Mouse (Mus musculus) urinary bladder, adult 2 months (tissue): ENCODE data around the gene Mill2. TPM values are rescaled to one million over a fixed set of nuclear protein-coding genes. Genes with fewer than 3 reads are reported as not detected.
A peak's percentile ranks its signal among the peaks of the same experiment; 100 is the strongest.

Source experiments
- DNase-seq: peaks from one replicate; pipeline ENCODE4 v3.0.0; 2022; ENCODE audit warnings: low spot score
- polyA plus RNA-seq: library from polyadenylated mRNA; depleted of rRNA; stranded (reverse); fragments of >200 nt; gene quantifications from 2 replicates; pipeline ENCODE4 v1.2.3, GENCODE M21; 2012; rRNA removed

Gene Mill2
- polyA plus RNA-seq, 1 experiment = 27.2 TPM

DNA sequence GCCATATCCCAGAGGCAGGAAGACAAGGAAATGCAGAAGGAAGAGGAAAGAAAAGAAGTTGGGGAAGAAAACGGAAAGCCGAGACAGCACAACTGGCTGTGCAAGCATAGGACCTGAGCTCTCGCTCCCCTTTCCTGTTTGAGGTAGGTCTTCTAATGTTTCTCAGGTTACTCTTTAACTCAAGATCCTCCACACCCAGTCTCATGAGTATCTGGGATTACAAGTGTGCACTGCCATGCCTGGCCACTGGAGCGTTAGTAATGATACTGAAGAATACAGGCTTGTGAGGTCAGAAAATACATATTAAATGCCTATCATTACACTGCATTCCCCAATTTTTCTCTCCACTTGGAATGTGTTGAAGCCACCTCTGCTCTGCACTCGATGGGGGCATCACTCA, 35.6 kb downstream of the Mill2 start:
- no peak for DNase-seq

DNA sequence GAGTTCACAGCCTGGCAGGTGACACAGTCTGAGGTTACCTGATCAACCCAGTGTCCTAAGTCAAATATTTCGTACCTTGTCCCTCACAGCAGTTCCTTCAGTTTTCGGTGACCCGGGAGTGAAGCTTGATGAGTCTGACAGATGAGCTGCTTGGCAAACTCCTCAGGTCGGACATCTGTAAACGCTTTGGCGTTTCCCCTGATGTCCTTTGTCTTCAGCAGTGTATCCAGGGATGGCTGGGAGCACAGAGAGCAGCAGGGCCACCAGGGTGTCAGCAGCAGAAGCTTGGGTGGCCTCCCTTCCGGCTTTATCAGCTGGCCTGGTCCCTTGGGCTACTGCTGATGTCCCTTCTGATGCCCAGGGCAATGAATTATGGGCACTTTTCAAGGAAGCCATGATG, 38.9 kb downstream of the Mill2 start:
- DNase-seq = no peak

DNA sequence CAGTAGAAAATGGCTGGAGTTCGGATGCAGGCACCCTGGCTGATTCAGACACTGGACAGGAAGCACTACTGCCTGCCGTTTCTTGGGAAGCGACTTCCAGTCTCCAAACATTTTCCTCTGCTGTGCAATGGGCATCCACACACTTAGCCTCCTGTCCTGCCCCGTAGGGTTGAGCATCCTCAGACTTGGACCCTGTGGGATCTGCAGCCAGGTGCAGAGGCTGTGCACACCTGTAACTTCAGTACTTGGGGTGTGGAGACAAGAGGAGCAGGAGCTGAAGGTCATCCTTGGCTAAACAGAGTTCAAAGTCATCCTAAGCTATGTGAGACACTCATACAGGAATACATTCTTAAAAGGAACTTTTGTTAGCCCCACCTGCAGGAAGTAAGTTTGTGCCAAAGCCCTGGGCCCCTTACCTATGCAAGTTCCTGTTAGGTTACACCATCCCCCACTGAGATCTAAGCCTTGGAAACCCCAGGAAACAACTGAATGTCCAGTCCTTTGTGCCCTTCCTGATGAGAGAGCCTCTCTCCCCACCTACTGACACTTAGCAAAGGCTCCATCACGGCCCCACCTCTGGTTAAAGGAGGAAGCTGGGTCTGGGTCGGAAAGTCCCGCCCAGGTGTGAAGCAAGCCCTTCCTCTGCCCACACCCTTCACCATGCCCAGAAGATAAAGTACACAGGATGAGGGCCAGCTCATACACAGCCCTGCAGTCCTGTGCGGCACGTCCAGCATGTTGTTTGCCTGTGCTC, 44.4 kb downstream of the Mill2 start:
- no peak for DNase-seq

DNA sequence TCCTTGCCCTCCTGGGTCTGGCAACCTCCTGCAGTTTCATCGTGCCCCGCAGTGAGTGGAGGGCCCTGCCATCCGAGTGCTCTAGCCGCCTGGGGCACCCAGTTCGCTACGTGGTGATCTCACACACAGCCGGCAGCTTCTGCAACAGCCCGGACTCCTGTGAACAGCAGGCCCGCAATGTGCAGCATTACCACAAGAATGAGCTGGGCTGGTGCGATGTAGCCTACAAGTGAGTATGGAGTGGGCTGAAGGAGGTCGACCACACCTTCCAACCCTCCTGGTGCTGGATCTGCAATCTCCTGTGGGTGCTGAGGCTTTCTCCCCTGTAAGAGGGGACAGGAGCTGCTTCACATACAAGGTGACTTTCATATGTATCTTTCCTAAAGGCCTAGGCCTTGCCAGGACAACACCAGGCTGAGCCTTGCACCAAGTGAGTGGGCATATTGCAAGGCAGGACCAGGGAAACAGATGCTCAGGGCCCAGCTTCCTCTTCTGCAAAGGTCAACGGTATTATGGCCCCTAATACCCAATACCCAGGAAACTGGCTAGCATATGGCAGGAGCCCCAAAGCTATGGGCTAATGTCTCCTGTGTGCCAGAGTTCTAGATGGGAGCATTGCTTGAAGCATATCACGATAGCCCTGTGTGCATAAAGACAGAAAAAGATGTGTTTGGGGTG, 45.1 kb downstream of the Mill2 start:
- DNase-seq = no peak

DNA sequence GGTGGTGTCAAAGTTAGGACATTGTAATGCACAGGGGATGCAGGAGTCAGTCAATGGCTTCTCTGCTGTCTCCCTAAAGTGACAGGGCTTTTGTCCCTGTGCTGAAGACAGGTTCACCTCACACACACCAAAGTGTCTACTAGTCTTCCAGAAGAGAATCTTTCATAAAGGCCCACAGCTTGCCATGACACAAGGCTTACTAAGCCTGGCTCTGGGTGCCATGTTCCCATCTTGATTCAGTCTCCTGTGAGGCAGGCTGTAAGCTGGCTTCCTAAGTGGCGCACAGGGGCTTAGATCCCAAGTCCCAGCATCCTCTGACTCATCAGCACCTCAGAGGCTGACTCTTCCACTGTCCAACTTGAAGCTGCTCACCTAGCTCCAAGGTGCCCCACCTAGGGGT, 47.2 kb downstream of the Mill2 start:
- DNase-seq = no peak

DNA sequence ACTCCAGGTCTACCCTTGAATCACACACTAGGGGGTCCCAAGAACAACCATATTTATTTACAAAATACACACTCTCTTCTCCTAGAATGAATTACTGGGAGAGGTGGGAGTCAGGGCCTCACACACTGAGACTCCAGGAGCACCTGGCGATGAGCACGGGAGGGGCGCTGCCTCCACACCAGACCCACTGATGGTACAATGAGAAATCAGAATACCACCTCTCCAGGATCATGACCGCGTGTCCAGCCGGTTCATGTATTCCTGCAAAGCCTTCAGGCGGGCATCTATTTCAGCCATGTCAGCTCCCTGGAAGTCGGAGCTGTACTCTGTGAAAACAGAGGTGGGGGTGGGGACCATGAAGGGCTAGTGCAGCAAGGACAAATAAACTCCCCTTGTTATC, 51.1 kb downstream of the Mill2 start:
- no peak for DNase-seq

DNA sequence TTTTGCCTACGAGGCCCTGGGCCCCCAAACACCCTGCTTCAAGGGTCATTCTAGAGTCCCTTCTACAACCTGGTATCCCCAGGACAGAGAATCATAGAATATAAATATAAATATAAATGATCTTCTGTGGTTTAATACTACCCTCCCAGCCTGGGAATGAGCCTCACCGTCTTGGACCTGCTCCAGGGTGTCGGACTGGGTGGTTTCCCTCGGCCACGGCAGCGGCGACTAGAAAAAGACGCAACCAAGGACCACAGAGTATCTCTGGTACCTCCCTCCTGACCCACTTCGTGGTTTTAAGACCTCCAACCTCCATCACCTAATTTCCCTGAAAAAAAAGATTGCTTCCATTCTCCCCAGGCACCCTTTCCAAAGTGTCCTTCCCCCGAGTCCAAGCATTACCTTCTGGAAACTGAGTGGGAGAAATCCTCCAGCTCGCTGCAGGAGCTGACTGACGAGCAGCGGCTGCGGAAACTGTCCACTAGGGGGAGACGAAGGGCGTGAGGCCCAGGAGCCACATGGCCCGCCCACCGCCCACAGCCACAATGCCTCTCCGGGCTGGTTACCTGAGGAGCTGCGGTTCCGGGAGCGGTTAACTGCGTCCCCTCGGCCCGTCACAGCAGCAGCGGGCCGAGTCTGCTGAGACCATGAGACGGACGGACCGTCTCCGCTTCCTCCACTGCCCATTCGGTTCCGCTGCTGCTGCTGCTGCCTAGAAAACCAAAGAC, 52.3 kb downstream of the Mill2 start:
- peak; percentile 70 for DNase-seq

DNA sequence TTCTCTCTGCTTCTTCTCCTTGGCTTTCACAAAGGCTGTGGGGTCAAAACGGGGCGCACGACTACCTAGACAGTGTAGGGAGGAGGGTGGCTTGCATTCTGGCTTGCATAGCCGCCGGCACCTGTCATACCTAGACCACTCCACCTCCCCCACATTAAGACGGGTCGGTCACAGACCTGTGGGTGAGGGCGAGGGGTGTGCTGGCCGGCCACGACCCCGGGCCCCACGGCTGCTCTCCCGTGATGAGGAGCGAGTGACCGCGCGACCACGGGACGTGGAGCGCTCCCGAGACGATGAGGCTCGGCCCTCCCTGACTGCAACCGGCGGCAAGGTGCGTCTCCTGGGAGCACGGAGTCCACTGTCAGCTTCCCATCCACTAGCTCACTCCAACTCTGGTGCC, 53.2 kb downstream of the Mill2 start:
- no peak for DNase-seq

DNA sequence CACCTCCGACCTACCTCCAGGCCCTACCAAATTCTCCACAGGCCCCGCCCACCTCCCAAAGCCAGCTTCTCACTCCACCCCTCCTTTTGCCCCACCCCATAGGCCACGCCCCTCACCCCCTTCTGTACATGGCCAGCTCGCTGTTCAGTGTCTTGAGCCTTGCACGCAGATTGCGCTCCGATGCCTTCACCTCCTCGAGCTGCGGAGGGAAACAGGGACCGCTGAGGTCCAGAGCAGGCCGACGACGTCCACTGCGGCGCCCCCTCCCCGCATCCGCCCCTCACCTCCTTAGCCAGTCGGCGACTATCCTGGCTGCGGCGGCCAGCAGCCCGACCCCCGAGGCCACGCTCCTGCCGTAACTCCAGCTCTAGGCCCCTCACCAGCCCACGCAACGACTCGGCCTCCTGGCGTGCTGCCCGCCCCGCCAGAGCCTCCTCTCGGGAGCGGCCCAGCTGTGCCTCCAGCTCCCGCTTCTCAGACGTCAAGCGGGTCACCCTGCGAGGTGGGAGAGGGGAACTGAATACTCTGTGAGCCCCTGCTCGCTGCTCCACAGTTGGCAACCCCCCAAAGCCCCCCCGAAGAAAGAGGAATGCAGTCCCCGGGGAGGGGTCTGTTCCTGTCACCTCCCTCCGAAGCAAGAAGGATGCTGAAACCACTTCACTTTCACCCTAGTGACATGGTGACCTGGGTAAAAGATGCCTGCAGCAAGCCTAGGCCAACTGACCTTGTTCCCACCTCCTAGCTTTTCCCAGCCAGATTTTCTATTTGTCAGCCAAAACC, 54.1 kb downstream of the Mill2 start:
- peak; percentile 32 for DNase-seq

DNA sequence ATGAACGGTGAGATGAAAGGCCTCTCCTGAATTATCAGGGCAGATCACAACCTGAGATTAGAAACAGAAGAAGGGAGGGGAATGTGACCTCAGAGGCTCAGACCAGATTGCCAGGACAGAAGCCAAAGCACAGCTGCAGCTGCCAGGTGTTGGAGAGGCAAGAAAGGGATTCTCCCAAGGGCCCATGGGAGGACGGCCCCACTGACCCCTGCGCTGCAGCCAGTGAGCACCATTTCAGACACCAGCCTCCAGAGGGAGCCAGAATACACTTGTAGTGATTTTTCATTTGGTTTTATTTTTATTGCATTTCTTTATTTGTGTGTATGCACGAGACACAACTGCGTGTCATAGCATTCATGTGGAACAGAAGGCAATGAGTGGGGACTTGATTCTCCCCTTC, 56.8 kb downstream of the Mill2 start:
- no peak for DNase-seq

DNA sequence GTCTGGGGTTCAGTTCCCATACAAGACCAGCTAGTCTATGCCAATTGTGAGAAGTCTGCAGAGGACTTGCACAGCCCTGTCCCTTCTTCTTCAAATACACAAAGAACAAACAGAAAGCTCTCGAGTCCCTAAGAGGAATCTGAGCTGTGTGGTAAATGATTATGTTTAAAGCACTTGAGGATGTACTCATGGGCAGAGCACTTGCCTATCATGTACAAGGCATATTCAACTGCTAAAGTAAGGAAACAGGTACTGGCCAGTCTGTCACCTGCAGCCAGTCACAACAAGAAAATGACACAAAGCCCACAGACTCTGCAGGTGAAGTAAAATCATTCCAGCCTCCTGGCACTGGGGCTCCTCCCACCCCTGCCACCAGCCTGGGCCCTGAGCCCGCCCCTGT, 60.7 kb downstream of the Mill2 start:
- no peak for DNase-seq

DNA sequence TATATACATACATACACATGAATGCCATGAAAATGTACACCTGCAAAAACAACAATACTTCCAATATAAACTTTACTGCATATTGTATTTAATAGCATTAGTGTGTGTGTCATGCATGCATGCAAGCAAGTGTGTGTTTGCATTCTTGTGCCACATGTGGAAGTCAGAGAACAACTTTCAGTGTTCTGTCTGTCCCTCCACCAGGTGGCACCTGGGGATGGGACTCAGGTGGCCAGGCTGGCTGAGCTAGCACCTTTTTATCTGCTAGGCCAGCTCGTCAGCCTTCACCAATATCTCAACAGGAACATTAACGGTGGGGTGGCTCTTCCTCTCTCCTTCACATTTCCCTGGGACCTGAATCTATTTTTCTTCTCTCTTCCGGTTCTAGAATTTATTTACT, 62.7 kb downstream of the Mill2 start:
- DNase-seq = no peak

DNA sequence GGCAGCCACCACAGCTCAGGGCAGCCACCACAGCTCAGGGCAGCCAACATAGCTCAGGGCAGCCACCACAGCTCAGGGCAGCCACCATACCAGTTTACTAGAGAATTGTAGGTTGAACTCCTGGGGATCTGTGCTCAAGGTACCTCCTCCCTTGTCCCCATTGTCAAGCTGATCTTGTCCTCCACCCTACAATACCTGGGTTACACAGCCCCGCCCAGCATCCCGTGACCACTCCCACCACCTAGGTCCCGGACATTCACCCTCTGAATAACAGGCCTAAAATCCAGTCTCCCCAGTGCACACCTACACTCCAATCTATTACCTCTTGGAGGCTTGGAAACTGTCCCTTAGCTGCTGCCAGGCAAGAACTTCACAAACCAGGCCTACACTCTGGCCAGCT, 65.2 kb downstream of the Mill2 start:
- no peak for DNase-seq

DNA sequence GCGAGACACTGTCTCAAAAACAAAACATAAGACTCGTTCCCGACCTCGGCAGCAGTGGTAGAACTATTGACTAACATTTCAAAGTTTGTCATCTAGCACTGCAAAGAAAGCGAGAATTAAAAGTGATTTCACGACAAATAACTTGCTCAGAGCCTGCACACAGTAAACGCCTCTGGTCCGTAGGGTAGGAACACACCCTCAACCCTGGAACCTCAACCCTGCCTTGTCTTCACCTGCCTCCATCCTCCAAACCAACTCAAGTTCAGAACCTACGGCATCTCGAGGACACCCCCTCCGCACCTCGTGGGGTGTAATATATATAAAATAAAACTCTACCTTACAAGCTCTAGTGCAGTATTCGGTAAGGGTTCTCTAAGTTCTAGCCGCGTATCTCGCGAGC, 70.0 kb downstream of the Mill2 start:
- no peak for DNase-seq

DNA sequence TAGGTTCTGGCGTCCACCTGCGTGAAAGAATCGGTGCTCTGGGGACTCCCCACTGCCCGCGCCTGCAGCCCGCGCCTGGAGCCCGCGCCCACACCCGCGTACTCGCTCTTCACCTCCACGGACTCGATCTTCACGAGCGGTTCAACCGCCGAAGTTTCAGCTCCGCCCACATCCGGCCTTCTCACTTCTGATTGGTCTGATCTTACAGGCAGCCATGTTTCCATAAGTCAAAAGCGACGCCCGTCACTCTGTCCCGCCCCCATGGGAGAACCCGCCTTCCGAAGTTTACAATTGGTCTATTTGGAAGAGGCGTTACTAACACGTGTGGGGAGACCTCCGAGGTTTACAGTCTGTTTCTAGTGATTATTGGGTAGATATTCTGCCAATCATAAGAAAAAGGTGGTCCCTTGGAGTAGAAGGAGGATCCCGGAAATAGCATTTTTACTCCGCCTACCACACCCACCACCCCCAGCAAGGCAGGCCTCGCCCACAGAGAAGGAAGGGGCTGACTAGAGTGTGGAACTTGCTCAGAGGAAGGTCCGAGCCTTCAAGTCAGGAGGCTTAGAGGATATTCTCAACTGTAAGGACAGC, 70.6 kb downstream of the Mill2 start, which contains the start of gene Ccdc61:
Gene Ccdc61, minus strand, starts transcription at position 175 of the 591 bp plus-strand sequence.
- DNase-seq = peak; percentile 90

Other genes starting within 250 kb of the Mill2 start
- gene Psg23, start 223.5 kb upstream of the Mill2 start, polyA plus RNA-seq = 0.04 TPM in 1 of 2 replicates, not detected in the other
- not detected in 2 replicates for gene Psg21, start 183.2 kb upstream of the Mill2 start, polyA plus RNA-seq
- not detected in 2 replicates for gene Psg20, start 153.8 kb upstream of the Mill2 start, polyA plus RNA-seq
- gene Psg22, start 121.9 kb upstream of the Mill2 start, polyA plus RNA-seq = not detected in 2 replicates
- not detected in 2 replicates for gene Psg19, start 41.4 kb upstream of the Mill2 start, polyA plus RNA-seq
- gene Psg17, start 18.4 kb upstream of the Mill2 start, polyA plus RNA-seq = 0.37 and 0.59 TPM in 2 replicates
- gene Pglyrp1, start 31.4 kb downstream of the Mill2 start, polyA plus RNA-seq = 3.3 and 3.5 TPM in 2 replicates
- gene Ccdc61, start 70.4 kb downstream of the Mill2 start, polyA plus RNA-seq = 26.9 and 31.4 TPM in 2 replicates
- gene Nova2, start 85.9 kb downstream of the Mill2 start, polyA plus RNA-seq = 0.48 and 1.0 TPM in 2 replicates
- 0.04 TPM in 1 of 2 replicates, not detected in the other for gene Nanos2, start 147.4 kb downstream of the Mill2 start, polyA plus RNA-seq
- gene Mypop, start 151.3 kb downstream of the Mill2 start, polyA plus RNA-seq = 7.5 and 9.5 TPM in 2 replicates
- 15.8 and 20.3 TPM in 2 replicates for gene Irf2bp1, start 164.1 kb downstream of the Mill2 start, polyA plus RNA-seq
- gene Foxa3, start 183.6 kb downstream of the Mill2 start, polyA plus RNA-seq = 0.04 TPM in 1 of 2 replicates, not detected in the other
- 35.0 and 43.7 TPM in 2 replicates for gene Sympk, start 184.4 kb downstream of the Mill2 start, polyA plus RNA-seq
- gene Rsph6a, start 214.7 kb downstream of the Mill2 start, polyA plus RNA-seq = 0.03 TPM in 1 of 2 replicates, not detected in the other
- 44.9 and 46.4 TPM in 2 replicates for gene Dmwd, start 236.3 kb downstream of the Mill2 start, polyA plus RNA-seq
- gene Dmpk, start 243.9 kb downstream of the Mill2 start, polyA plus RNA-seq = 525 and 848 TPM in 2 replicates